Mouse (Mus musculus) lung, embryonic 14.5 days (tissue): Measurements from ENCODE around the gene Dhx38. TPM values are rescaled to one million over a fixed set of nuclear protein-coding genes. Genes with fewer than 3 reads are reported as not detected.

Experiments
- ATAC-seq: fragments of 200-750 bp; cut with Nextera tagmentation; 2 replicates; pipeline ENCODE4 v1.8.0; 2017; ENCODE audit warnings: mild to moderate bottlenecking, moderate TSS enrichment, moderate library complexity; ENCODE audit not compliant: insufficient read depth
- DNase-seq: peaks from one replicate; pipeline ENCODE4 v3.0.0-alpha.2; 2015
- H3K27ac ChIP-seq: fragments of 300-500 bp; sonication (generic); 2 replicates; pipeline ENCODE4 v1.5.1; 2014; ENCODE audit warnings: low read depth, mild to moderate bottlenecking, moderate library complexity
- H3K27me3 ChIP-seq: fragments of 300-500 bp; sonication (generic); 2 replicates; pipeline ENCODE4 v1.6.1; 2014; ENCODE audit warnings: low read length, control low read depth; ENCODE audit not compliant: insufficient read depth
- H3K36me3 ChIP-seq: fragments of 300-500 bp; sonication (generic); 2 replicates; pipeline ENCODE4 v1.6.1; 2014; ENCODE audit warnings: control low read depth; ENCODE audit not compliant: insufficient read depth
- H3K4me1 ChIP-seq: fragments of 300-500 bp; sonication (generic); 2 replicates; pipeline ENCODE4 v1.6.1; 2014; ENCODE audit warnings: antibody characterized with exemption, control low read depth; ENCODE audit not compliant: insufficient read depth
- H3K4me2 ChIP-seq: fragments of 300-500 bp; sonication (generic); 2 replicates; pipeline ENCODE4 v1.6.1; 2014; ENCODE audit warnings: mild to moderate bottlenecking
- H3K4me3 ChIP-seq: fragments of 300-500 bp; sonication (generic); 2 replicates; pipeline ENCODE4 v1.5.1; 2014; ENCODE audit warnings: low read depth, low read length
- H3K9ac ChIP-seq: fragments of 300-500 bp; sonication (generic); 2 replicates; pipeline ENCODE4 v1.6.1; 2014
- H3K9me3 ChIP-seq: fragments of 300-500 bp; sonication (generic); 2 replicates; pipeline ENCODE4 v1.6.1; 2016; ENCODE audit warnings: low read depth, low read length, control low read depth
- CTCF ChIP-seq: IDR thresholded peaks from 2 replicates; pipeline ENCODE4 v1.5.1; 2016; ENCODE audit warnings: antibody characterized with exemption, low read depth
- WGBS: fragments of 180-500 bp; shearing (Covaris S2); extraction: QIAGEN DNeasy Blood & Tissue Kit; methylation state at CpG from one replicate; pipeline ENCODE4 v1.1.7; 2014; 5-methylcytosine and 5-hydroxymethylcytosine counted together
- polyA plus RNA-seq: library from polyadenylated mRNA; unstranded; fragments of >200 nt; fragmentation: Nextera tagmentation; extraction: Ambion mirVana; gene quantifications from 2 replicates; pipeline ENCODE4 v1.2.1, GENCODE M21; 2014

Gene Dhx38
- polyA plus RNA-seq, 1 experiment from 2014 or later, result 25.1 TPM

DNA sequence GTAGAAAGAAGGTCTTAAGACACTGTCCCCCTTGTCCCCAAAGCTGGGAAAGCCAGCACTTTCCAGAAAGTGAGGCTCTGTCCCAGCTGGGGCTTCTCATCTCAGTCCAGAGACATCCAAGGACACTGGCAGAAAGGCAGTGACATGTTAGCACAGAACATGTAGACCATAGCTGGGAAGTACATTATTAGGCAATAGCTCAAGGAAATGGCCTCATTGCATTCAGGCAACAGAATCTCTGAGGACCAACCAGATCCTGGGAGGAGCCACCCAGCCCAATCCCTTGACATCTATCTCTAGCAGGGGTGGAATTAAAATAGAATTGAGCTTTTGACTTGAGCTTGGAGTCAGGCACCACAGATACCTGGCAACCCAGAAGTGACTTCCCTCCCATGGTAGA is 20.0 kb upstream of the Dhx38 start:
- H3K36me3 ChIP-seq, result no peaks in the 10 kb centered on the region
- no peak overlapping the region for H3K27ac ChIP-seq
- H3K27me3 ChIP-seq, result no peaks in the 10 kb centered on the region
- ATAC-seq (no peak), DNase-seq (no peak)
- no peak overlapping the region for H3K4me2 ChIP-seq
- no peaks in the 10 kb centered on the region for H3K4me1 ChIP-seq
- H3K9me3 ChIP-seq, result no peaks in the 10 kb centered on the region
- no peak overlapping the region for H3K9ac ChIP-seq
- no peak for TF ChIP-seq CTCF
- no peak overlapping the region for H3K4me3 ChIP-seq

DNA sequence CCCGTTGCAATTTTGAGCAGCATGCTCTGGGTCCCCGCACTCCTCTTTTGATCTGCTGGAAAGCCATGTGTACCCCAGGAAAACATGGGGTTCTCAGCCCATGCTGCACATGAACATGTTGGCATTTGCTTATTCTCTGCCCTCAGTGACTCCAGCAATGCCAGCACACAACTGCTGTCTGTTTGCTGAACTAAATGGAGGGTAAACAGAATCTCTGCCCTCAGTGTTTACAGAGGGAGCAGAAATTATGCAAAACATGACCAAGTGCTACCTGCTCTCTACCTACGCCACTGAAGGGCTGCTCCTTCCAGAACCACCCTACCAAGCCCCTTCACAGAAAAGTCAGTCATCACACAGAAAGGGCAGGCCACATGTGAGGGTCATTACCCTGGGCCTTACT is 19.2 kb upstream of the Dhx38 start:
- Histone ChIP-seq H3K9me3 (no peaks in the 10 kb centered on the region), H3K27ac (no peak overlapping the region), H3K27me3 (no peaks in the 10 kb centered on the region), H3K36me3 (no peaks in the 10 kb centered on the region), H3K4me2 (no peak overlapping the region), H3K9ac (no peak overlapping the region), H3K4me1 (no peaks in the 10 kb centered on the region), H3K4me3 (no peak overlapping the region)
- DNase-seq (no peak), ATAC-seq (no peak)
- no peak for TF ChIP-seq CTCF
- WGBS, result 76% methylated on average over 3 of the region's 3 CpGs

DNA sequence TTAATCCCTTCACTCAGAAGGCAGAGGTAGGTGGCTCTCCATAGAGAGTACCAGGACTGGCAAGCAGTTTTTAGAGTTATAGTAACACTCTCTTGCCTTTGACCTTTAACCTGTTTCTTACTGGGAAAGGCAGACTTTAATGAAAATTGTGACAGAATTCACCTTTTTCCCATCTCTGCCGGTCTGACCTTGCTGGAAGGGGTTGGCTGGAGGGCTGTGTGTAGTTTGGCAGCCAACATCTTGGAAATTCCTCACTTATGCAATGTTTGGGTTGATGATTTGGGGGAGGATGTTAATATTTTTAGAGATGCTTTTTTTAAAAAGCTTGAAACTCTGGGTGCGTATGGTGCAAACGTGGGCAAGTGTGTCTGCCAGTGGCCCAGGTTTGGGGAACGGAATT is 18.6 kb upstream of the Dhx38 start:
- no peaks in the 10 kb centered on the region for H3K27me3 ChIP-seq
- no peaks in the 10 kb centered on the region for H3K36me3 ChIP-seq
- no peaks in the 10 kb centered on the region for H3K4me1 ChIP-seq
- H3K27ac ChIP-seq, result no peak overlapping the region
- TF ChIP-seq CTCF, result no peak
- no peak overlapping the region for H3K4me2 ChIP-seq
- no peak overlapping the region for H3K4me3 ChIP-seq
- DNase-seq (no peak), ATAC-seq (no peak)
- no peaks in the 10 kb centered on the region for H3K9me3 ChIP-seq
- WGBS, result 88% methylated on average over 4 of the region's 4 CpGs
- no peak overlapping the region for H3K9ac ChIP-seq

DNA sequence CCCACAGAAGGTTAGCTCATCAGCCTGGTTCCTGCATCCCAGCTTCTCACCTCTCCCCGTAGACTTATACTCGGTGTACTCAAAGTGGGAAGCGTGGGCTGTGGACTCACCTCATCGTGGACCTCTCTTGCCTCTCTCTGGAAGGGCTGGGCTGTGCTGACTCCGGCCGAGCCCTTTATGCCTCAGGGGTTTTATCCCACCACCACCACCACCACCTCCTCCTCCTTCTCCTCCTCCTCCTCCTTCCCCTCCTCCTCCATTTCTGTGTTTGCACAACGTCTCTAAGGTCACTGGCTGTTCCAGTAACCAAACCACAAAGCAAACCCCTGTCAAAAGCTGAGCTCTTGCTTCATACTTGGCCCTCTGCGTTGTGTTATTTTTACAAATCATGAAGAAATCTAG is 13.2 kb upstream of the Dhx38 start, which contains the start of gene Hp:
Gene Hp (minus strand): TSS at position 273 of the 402 bp plus-strand sequence.
- Histone ChIP-seq H3K4me3 (no peak within 1 kb of the TSS), H3K9me3 (no peaks in the 10 kb centered on the region), H3K9ac (no peak within 1 kb of the TSS), H3K4me1 (no peaks in the 10 kb centered on the region), H3K4me2 (no peak within 1 kb of the TSS), H3K27ac (no peak within 1 kb of the TSS), H3K36me3 (no peaks in the 10 kb centered on the region), H3K27me3 (no peaks in the 10 kb centered on the region)
- TF ChIP-seq CTCF, result no peak
- no peak for ATAC-seq
- 46% methylated on average over 8 of the region's 8 CpGs for WGBS
- DNase-seq, result no peak

DNA sequence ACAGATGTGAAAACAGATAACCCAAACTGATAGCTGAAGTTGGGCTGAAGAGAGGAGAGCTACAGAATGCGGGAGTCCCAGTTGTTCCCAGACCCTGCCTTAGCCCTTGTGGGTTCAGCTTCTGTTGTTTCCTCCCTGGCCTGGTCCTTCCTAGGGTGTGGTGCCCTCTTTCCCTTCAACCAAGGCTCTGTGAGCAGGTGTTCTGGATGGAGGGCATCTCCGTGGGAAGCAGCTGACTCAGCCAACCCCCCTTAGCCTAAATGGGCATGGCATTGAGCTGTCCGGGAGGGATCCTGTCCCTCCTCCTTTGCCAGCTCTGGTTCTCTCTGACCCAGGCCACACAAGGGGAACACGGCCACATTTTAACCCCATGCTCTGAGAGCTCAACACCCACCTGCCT is 10.7 kb upstream of the Dhx38 start:
- TF ChIP-seq CTCF, result no peak
- H3K4me3 ChIP-seq, result no peak overlapping the region
- ATAC-seq (no peak), DNase-seq (no peak)
- no peaks in the 10 kb centered on the region for H3K27me3 ChIP-seq
- 75% methylated on average over 4 of the region's 4 CpGs for WGBS
- no peak overlapping the region for H3K4me2 ChIP-seq
- H3K4me1 ChIP-seq, result no peaks in the 10 kb centered on the region
- H3K36me3 ChIP-seq, result peaks cover 6% of the 10 kb centered on the region; the same call in 1 of the 2 replicates
- no peak overlapping the region for H3K9ac ChIP-seq
- no peaks in the 10 kb centered on the region for H3K9me3 ChIP-seq
- H3K27ac ChIP-seq, result no peak overlapping the region

DNA sequence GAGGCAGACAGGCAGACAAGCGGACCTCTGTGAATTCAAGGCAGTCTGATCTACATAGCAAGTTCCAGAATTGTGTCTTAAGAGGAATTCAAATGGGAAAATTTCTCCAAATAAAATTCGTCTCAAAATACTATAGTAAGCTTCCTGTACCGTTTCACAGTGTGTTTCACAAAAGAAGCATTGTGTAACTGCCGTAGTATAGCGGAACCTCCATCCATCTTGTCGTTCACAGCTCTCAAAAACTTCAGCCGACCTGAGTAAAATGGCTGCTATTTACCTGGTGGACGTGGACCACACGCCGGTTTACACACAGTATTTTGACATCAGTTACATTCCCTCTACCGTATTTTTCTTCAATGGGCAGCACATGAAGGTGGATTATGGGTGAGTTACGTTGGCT is 5.5 kb upstream of the Dhx38 start:
- Histone ChIP-seq H3K4me2 (no peak overlapping the region), H3K9me3 (no peaks in the 10 kb centered on the region), H3K27ac (no peak overlapping the region), H3K4me1 (peaks cover 7% of the 10 kb centered on the region; the same call in 1 of the 2 replicates), H3K36me3 (peaks cover 12% of the 10 kb centered on the region; the same call in 1 of the 2 replicates), H3K4me3 (no peak overlapping the region), H3K9ac (no peak overlapping the region), H3K27me3 (no peaks in the 10 kb centered on the region)
- WGBS, result 80% methylated on average over 12 of the region's 12 CpGs
- TF ChIP-seq CTCF, result no peak
- DNase-seq (no peak), ATAC-seq (no peak)

DNA sequence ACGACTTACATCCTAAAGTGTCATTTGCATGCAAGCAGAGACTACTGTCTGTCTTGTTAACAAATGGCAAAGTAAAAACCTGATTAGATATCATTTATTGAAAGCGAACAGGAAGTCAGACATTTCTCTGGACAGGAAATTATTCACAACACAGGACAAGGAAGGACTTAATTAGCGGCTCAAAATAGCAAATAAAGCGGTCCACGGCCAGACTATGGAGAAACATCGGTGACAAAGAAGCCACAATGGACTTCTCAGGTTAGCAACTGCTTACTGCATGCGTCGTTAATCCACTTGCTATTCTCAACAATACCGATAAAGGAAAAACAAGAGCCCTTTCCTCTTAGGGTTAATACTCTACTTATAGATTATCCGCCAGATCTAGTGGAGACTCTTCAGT is 895 bp downstream of the Dhx38 start:
- TF ChIP-seq CTCF, result no peak
- no peak for DNase-seq
- H3K36me3 ChIP-seq, result peaks cover 37% of the 10 kb centered on the region
- H3K27ac ChIP-seq, result peak overlapping the region; percentile 93
- H3K9me3 ChIP-seq, result no peaks in the 10 kb centered on the region
- WGBS, result 3% methylated on average over 10 of the region's 10 CpGs
- no peaks in the 10 kb centered on the region for H3K27me3 ChIP-seq
- ATAC-seq, result no peak
- H3K4me1 ChIP-seq, result peaks cover 12% of the 10 kb centered on the region; the same call in 1 of the 2 replicates
- H3K4me3 ChIP-seq, result peak overlapping the region; percentile 84
- H3K4me2 ChIP-seq, result peak overlapping the region; percentile 68
- H3K9ac ChIP-seq, result peak overlapping the region; percentile 92

DNA sequence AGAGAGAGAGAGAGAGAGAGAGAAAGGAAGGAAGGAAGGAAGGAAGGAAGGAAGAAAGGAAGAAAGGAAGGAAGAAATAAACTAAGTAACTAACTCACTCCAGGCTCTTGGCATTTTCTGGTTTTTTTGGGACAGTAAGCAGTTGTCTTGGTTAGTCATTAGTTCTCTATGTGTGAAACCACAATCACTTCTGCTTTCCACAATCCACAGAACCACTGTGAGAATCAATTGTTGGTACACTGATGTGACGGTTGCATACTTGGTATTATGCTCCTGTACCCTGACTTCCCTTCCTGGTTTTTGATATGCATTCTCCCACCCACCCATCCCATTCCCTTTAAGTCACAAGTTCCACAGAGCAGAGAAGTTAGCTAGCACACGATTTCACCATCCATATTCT is 1.8 kb downstream of the Dhx38 start:
- peak overlapping the region; percentile 68 for H3K4me2 ChIP-seq
- no peak overlapping the region for H3K4me3 ChIP-seq
- H3K4me1 ChIP-seq, result peaks cover 12% of the 10 kb centered on the region; the same call in 1 of the 2 replicates
- no peaks in the 10 kb centered on the region for H3K27me3 ChIP-seq
- H3K36me3 ChIP-seq, result peaks cover 40% of the 10 kb centered on the region
- no peak overlapping the region for H3K27ac ChIP-seq
- no peak for DNase-seq
- ATAC-seq, result no peak
- 71% methylated on average over 2 of the region's 2 CpGs for WGBS
- TF ChIP-seq CTCF, result no peak
- no peak overlapping the region for H3K9ac ChIP-seq
- no peaks in the 10 kb centered on the region for H3K9me3 ChIP-seq
